Mouse (Mus musculus) liver, adult (tissue): ENCODE measurements around the gene H2al2a.

ENCODE experiments used
- GATA4 ChIP-seq: IDR thresholded peaks from 2 replicates; pipeline ENCODE4 v1.6.1; 2014; ENCODE audit warnings: mild to moderate bottlenecking, low read length; ENCODE audit not compliant: insufficient replicate concordance

Gene H2al2a

GRCm38 (mm10) chr2:18005137-18005536 lies 8.4 kb upstream of the H2al2a start:
- TF ChIP-seq GATA4: no peak

- no peak for TF ChIP-seq GATA4
Measured at GRCm38 (mm10) chr2:18004286-18004685, 7.5 kb upstream of the H2al2a start.

- TF ChIP-seq GATA4: no peak
Measured at GRCm38 (mm10) chr2:18002306-18002705, 5.5 kb upstream of the H2al2a start.

GRCm38 (mm10) chr2:17989562-17989961 lies 7.2 kb downstream of the H2al2a start:
- TF ChIP-seq GATA4: no peak

- no peak for TF ChIP-seq GATA4
Measured at GRCm38 (mm10) chr2:17989115-17989514, 7.6 kb downstream of the H2al2a start.

GRCm38 (mm10) chr2:17986694-17987093 lies 10.1 kb downstream of the H2al2a start:
- no peak for TF ChIP-seq GATA4

GRCm38 (mm10) chr2:17984774-17985173 lies 12.0 kb downstream of the H2al2a start:
- TF ChIP-seq GATA4: no peak

- TF ChIP-seq GATA4: no peak
Measured at GRCm38 (mm10) chr2:17982747-17983146, 14.0 kb downstream of the H2al2a start.

- no peak for TF ChIP-seq GATA4
Measured at GRCm38 (mm10) chr2:17978706-17979105, 18.1 kb downstream of the H2al2a start.

- TF ChIP-seq GATA4: no peak
Measured at GRCm38 (mm10) chr2:17975601-17976327, 21.0 kb downstream of the H2al2a start.

GRCm38 (mm10) chr2:17973868-17974440 lies 22.8 kb downstream of the H2al2a start:
- TF ChIP-seq GATA4: no peak

- no peak for TF ChIP-seq GATA4
Measured at GRCm38 (mm10) chr2:17973246-17973645, 23.5 kb downstream of the H2al2a start.

GRCm38 (mm10) chr2:17972843-17973242 lies 23.9 kb downstream of the H2al2a start:
- no peak for TF ChIP-seq GATA4

- no peak for TF ChIP-seq GATA4
Measured at GRCm38 (mm10) chr2:17971407-17971806, 25.4 kb downstream of the H2al2a start.

- no peak for TF ChIP-seq GATA4
Measured at GRCm38 (mm10) chr2:17970662-17971061, 26.1 kb downstream of the H2al2a start.

- TF ChIP-seq GATA4: no peak
Measured at GRCm38 (mm10) chr2:17970187-17970586, 26.6 kb downstream of the H2al2a start.

GRCm38 (mm10) chr2:17968571-17968970 lies 28.2 kb downstream of the H2al2a start:
- no peak for TF ChIP-seq GATA4
